Mouse (Mus musculus): Measurements from ENCODE around the gene Rexo1. TPM values are rescaled to one million over a fixed set of nuclear protein-coding genes. Genes with fewer than 3 reads are reported as not detected.

The Rexo1 gene
- total RNA-seq, 2 experiments from 2014 or later, result 11.2 to 11.6 TPM

DNA sequence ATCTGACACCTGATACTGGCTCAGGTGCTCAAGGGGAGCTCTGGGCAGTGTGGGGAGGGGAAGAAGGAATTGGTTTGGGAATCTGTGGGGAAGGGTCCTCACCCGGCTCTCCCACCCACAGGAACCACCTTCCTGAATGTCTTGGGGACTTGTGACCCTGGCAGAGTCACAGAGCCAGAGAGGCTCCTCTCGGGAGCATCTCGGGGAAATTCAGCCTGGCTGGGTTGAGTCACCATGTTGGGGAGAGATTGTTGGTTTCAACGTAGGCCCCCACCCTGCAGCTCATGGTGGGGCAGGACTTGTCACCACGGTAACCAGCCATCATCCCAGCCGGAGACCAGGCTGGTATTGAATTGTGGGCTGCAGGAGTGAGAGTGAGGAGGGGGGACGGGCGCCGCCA, 56.6 kb downstream of the Rexo1 start:
- DNase-seq, result no peak

- peak; percentile 58 to 63 for DNase-seq
These were observed 57.6 kb downstream of the Rexo1 start for GRCm38 (mm10) chr10:80503599-80504220.

GRCm38 (mm10) chr10:80502819-80503314, 58.5 kb downstream of the Rexo1 start:
- DNase-seq, result no peak

DNA sequence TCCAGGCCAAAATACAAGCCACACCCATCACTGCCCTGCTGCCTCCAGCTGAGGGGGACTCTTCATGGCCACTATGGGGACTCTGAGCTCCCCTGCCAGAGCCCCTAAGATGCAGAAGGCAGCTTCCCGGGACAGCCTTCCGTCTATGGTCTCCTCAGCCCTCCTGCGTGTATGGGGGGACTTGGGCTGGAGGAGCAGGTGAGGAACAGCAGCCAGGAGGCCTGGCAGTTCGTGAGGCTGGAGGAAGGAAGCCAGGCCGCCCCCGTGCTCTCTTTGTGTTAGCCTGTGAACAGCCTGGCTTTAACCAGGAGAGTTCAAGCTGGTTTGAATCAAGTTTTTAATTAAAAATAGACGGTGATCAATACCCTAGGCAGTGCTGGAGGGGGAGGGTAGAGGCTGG, 59.1 kb downstream of the Rexo1 start:
- no peak for DNase-seq

- DNase-seq, result no peak
These were observed 64.9 kb downstream of the Rexo1 start for GRCm38 (mm10) chr10:80496421-80496820.

GRCm38 (mm10) chr10:80495901-80496300, 65.5 kb downstream of the Rexo1 start:
- DNase-seq, result no peak

GRCm38 (mm10) chr10:80494732-80495131, 66.6 kb downstream of the Rexo1 start, which contains the start of gene Onecut3:
Gene Onecut3, plus strand, starts transcription at chr10:80494835.
- peak; percentile 27 to 48 for DNase-seq

Small RNA genes lying within 50 kb of the gene (microRNA-seq; reads per million reads assigned to microRNA genes)
- 0 to 1.1 reads per million in 2 experiments for gene Mir6912

Other genes starting within 250 kb of the Rexo1 start
- gene 2310011J03Rik, start 241.0 kb downstream of the Rexo1 start, total RNA-seq (2021), result 10 to 100 TPM; 15.8 to 16.6 TPM
- gene Pcsk4, start 232.1 kb downstream of the Rexo1 start, total RNA-seq (2021), result 1 to 10 TPM; 1.3 TPM
- 1 to 10 TPM; 4.8 to 5.3 TPM for gene Reep6, start 231.6 kb downstream of the Rexo1 start, total RNA-seq (2021)
- gene Adamtsl5, start 213.1 kb downstream of the Rexo1 start, total RNA-seq (2021), result 10 to 100 TPM; 75.6 to 80.1 TPM
- gene Plk5, start 205.1 kb downstream of the Rexo1 start, total RNA-seq (2021), result 1 to 10 TPM in 1 of 2 experiments, under 1 TPM in 1; 0.69 to 1.2 TPM
- 1 to 10 TPM; 6.4 to 7.8 TPM for gene Mex3d, start 173.9 kb downstream of the Rexo1 start, total RNA-seq (2021)
- gene Mbd3, start 162.0 kb downstream of the Rexo1 start, total RNA-seq (2021), result 10 to 100 TPM; 93.3 to 97.7 TPM
- gene Uqcr11, start 154.7 kb downstream of the Rexo1 start, total RNA-seq (2021), result 1,000 to 10,000 TPM; 1,809 to 1,881 TPM
- gene Tcf3, start 127.9 kb downstream of the Rexo1 start, total RNA-seq (2021), result 10 to 100 TPM; 15.6 to 17.3 TPM
- gene Onecut3, start 66.7 kb downstream of the Rexo1 start, total RNA-seq (2021), result under 1 TPM in 1 of 2 experiments, not detected in 1; 0.05 TPM
- gene Atp8b3, start 22.4 kb downstream of the Rexo1 start, total RNA-seq (2021), result not detected
- 1 to 10 TPM; 5.2 to 5.5 TPM for gene Klf16, start 15.8 kb upstream of the Rexo1 start, total RNA-seq (2021)
- gene Abhd17a, start 28.8 kb upstream of the Rexo1 start, total RNA-seq (2021), result 10 to 100 TPM; 40.6 to 44.8 TPM
- 10 to 100 TPM; 20.1 to 22.2 TPM for gene Scamp4, start 41.3 kb upstream of the Rexo1 start, total RNA-seq (2021)
- 1 to 10 TPM; 1.1 to 1.5 TPM for gene Adat3, start 41.3 kb upstream of the Rexo1 start, total RNA-seq (2021)
- under 1 TPM; 0.15 to 0.46 TPM for gene Gm49322, start 44.5 kb upstream of the Rexo1 start, total RNA-seq (2021)
- 100 to 1,000 TPM; 121 to 132 TPM for gene Csnk1g2, start 61.3 kb upstream of the Rexo1 start, total RNA-seq (2021)
- gene Btbd2, start 95.5 kb upstream of the Rexo1 start, total RNA-seq (2021), result 10 to 100 TPM; 43.2 to 46.1 TPM
- gene Mknk2, start 116.6 kb upstream of the Rexo1 start, total RNA-seq (2021), result 100 to 1,000 TPM; 185 to 204 TPM
- 1 to 10 TPM; 7.5 to 8.0 TPM for gene Mob3a, start 140.4 kb upstream of the Rexo1 start, total RNA-seq (2021)
- gene Izumo4, start 140.6 kb upstream of the Rexo1 start, total RNA-seq (2021), result 1 to 10 TPM; 2.5 to 2.6 TPM
- 10 to 100 TPM; 42.3 to 45.0 TPM for gene Ap3d1, start 180.7 kb upstream of the Rexo1 start, total RNA-seq (2021)
- 10 to 100 TPM; 11.7 to 14.3 TPM for gene Dot1l, start 193.6 kb upstream of the Rexo1 start, total RNA-seq (2021)
- 10 to 100 TPM; 28.6 to 28.7 TPM for gene Sf3a2, start 236.6 kb upstream of the Rexo1 start, total RNA-seq (2021)
- 10 to 100 TPM; 30.7 to 32.4 TPM for gene Plekhj1, start 237.1 kb upstream of the Rexo1 start, total RNA-seq (2021)
- under 1 TPM in 1 of 2 experiments, not detected in 1; 0.33 TPM for gene Amh, start 243.7 kb upstream of the Rexo1 start, total RNA-seq (2021)